Mouse (Mus musculus): Measurements from ENCODE around the gene Pygm. TPM values are rescaled to one million over a fixed set of nuclear protein-coding genes. Genes with fewer than 3 reads are reported as not detected.

The Pygm gene
- polyA plus RNA-seq, 1 experiment from 2014 or later, result 1.9 TPM

DNA sequence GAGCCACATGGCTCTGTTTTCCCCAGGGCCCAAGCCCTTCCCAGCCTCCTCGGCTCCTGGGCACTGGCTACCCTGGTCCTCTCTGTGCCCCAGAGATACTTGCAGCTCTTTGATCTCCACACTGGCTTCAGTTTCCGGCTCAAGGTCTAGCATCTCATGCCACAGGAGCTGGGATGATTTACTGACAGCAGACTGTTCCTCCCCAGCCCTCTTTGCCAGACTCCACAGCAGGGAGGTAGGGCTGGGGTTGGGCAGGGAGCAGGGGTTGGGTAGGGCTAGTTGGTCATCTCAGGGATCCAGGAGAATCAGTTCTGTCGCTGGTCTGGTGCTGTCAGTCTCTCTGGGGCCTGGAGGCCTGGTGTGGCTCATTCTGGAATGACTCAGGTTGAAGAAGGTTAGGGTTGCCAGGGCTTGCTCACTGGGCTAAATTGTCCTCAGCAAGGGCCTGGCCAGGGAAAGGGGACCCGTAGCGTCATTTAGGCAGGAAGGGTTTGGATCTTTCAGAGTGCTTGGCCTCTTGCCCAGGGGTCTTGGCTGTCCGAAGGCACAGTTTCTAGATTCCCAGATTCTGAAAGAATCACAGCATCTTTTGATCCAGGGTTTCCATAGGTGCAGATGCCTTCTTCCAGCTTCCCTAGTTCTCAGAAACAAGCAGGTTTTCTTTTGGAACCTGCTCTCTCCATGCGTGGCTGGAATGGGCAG lies 62.7 kb downstream of the Pygm start:
- peak overlapping the region; percentile 7; the same call in 1 of the 2 replicates for H3K4me3 ChIP-seq
- peaks cover 38% of the 10 kb centered on the region for H3K27me3 ChIP-seq (ENCODE audit: insufficient read depth, poor library complexity, severe bottlenecking)
- peaks cover 66% of the 10 kb centered on the region for H3K4me1 ChIP-seq (replicated peaks)
- WGBS, result 64% methylated on average over 7 of the region's 7 CpGs
- DNase-seq (ENCODE audit: low spot score), result no peak
- H3K27ac ChIP-seq, result peak overlapping the region; percentile 81
- H3K9me3 ChIP-seq, result no peaks in the 10 kb centered on the region
- no peaks in the 10 kb centered on the region for H3K36me3 ChIP-seq

Other genes with a start within 250 kb of the Pygm start
- gene Batf2, start 243.4 kb upstream of the Pygm start, polyA plus RNA-seq (2016; fragmentation: Nextera tagmentation; extraction: Ambion mirVana), result 0.09 TPM in 1 of 2 replicates, not detected in the other
- 125 and 130 TPM in 2 replicates for gene Arl2, start 242.9 kb upstream of the Pygm start, polyA plus RNA-seq (2016; fragmentation: Nextera tagmentation; extraction: Ambion mirVana)
- gene Majin, start 200.0 kb upstream of the Pygm start, polyA plus RNA-seq (2016; fragmentation: Nextera tagmentation; extraction: Ambion mirVana), result 0.12 TPM in 1 of 2 replicates, not detected in the other
- 0.57 TPM in 1 of 2 replicates, not detected in the other for gene Gpha2, start 158.0 kb upstream of the Pygm start, polyA plus RNA-seq (2016; fragmentation: Nextera tagmentation; extraction: Ambion mirVana)
- gene Ppp2r5b, start 148.5 kb upstream of the Pygm start, polyA plus RNA-seq (2016; fragmentation: Nextera tagmentation; extraction: Ambion mirVana), result 37.8 and 53.8 TPM in 2 replicates
- 10.3 and 14.9 TPM in 2 replicates for gene Atg2a, start 142.7 kb upstream of the Pygm start, polyA plus RNA-seq (2016; fragmentation: Nextera tagmentation; extraction: Ambion mirVana)
- 87.8 and 103 TPM in 2 replicates for gene Ehd1, start 107.7 kb upstream of the Pygm start, polyA plus RNA-seq (2016; fragmentation: Nextera tagmentation; extraction: Ambion mirVana)
- gene Cdc42bpg, start 77.9 kb upstream of the Pygm start, polyA plus RNA-seq (2016; fragmentation: Nextera tagmentation; extraction: Ambion mirVana), result 0.29 and 0.37 TPM in 2 replicates
- gene Men1, start 49.4 kb upstream of the Pygm start, polyA plus RNA-seq (2016; fragmentation: Nextera tagmentation; extraction: Ambion mirVana), result 125 and 129 TPM in 2 replicates
- 13.1 and 14.7 TPM in 2 replicates for gene Map4k2, start 43.3 kb upstream of the Pygm start, polyA plus RNA-seq (2016; fragmentation: Nextera tagmentation; extraction: Ambion mirVana)
- gene Sf1, start 20.7 kb upstream of the Pygm start, polyA plus RNA-seq (2016; fragmentation: Nextera tagmentation; extraction: Ambion mirVana), result 198 and 221 TPM in 2 replicates
- 20.5 and 20.7 TPM in 2 replicates for gene Rasgrp2, start 14.9 kb downstream of the Pygm start, polyA plus RNA-seq (2016; fragmentation: Nextera tagmentation; extraction: Ambion mirVana)
- gene Nrxn2, start 34.3 kb downstream of the Pygm start, polyA plus RNA-seq (2016; fragmentation: Nextera tagmentation; extraction: Ambion mirVana), result 4.4 and 13.2 TPM in 2 replicates
- not detected in 2 replicates for gene Slc22a12, start 158.6 kb downstream of the Pygm start, polyA plus RNA-seq (2016; fragmentation: Nextera tagmentation; extraction: Ambion mirVana)

Measured in hindbrain, embryonic 10.5 days (tissue).